Mouse (Mus musculus): Measurements from ENCODE around the gene Olfr503.
"Not testable (repeated sequence)": the region's sequence is repeated elsewhere in the genome, so short reads cannot be mapped to it uniquely, and the experiment has no call there.

The Olfr503 gene

DNA sequence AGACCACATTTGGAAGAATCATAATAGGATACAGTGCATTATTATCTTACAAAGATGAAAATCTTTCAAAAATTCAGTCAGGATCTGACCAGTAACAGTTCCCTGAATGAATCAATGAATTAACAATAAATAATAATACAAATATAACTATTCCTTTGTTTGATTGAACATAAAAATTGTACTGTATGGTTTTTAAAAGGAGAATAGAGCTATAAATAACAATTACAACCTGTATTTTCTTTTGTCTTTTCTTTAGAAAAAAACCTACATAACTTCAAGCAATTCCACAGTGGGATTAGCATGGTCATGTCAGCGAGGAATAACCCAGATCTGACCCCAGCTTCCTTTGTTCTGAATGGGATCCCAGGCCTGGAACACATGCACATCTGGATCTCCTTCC is at the start of gene Olfr503:
Olfr503 (plus strand) TSS at position 301 of the 400 bp plus-strand sequence.
- DNase-seq (ENCODE audit: low read depth) = not testable (repeated sequence)

DNA sequence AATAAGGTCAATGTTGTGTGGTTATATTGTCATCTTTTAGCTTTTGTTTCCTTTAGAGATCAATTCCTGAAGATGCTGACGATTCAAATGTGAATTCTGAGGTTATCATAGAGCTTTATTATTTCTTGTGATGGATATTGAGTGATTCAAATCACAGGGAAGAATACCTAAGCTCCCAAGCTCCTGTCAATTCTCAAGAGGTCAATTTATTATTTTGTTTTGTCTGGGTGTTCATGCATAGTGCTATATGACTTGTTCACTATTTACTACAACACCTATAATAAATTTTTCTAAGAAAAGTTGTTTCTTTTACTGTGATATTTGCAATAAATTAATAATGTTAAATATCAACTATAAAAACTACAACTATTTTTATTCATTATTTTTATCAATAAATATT is 19.4 kb upstream of the Olfr503 start, which contains the start of gene Olfr502:
Olfr502 (minus strand) TSS at position 101 of the 400 bp plus-strand sequence.
- no peak for DNase-seq (ENCODE audit: low read depth)

DNA sequence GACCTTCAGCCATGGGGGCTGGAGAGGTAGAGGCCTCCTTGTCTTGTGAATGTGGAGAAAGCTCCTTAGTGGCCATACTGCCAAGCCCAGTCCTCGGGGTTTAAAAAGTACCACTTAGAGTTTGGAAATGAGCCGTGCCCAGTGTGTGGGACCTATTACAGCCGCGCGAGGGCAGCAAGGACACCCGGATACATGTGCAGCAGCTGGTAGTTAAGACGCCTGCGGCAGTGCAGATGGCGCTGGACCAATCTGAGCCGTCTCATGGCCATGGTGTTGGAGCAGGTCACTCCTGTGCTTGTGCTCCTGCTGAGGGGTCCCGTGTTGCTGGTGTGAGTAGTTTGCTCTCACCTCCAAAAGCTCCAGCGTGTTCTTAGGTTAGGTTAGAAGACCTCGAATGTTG is 1.9 kb upstream of the Olfr503 start:
- DNase-seq (ENCODE audit: low read depth) = no peak

DNA sequence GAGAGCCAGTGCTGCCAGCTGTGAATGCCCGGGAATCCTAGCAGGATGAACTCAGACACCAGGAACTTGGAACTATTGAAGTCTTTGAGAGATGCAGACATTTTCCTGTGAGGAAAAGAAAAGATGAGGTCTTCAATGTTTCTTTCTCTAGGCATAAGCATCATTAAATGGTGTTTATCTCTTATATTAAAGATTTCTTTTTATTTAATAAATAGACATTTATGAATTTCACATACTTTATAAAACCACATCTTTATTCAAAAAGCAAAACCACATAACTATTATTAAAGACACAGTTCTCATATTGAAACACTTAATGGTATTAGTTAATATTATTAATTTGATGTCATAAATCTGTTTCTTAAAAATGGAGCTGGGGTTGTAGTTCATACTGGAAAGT is 21.4 kb downstream of the Olfr503 start, which contains the start of gene Olfr504:
Olfr504 (minus strand) TSS at position 101 of the 400 bp plus-strand sequence.
- DNase-seq (ENCODE audit: low read depth) = no peak

DNA sequence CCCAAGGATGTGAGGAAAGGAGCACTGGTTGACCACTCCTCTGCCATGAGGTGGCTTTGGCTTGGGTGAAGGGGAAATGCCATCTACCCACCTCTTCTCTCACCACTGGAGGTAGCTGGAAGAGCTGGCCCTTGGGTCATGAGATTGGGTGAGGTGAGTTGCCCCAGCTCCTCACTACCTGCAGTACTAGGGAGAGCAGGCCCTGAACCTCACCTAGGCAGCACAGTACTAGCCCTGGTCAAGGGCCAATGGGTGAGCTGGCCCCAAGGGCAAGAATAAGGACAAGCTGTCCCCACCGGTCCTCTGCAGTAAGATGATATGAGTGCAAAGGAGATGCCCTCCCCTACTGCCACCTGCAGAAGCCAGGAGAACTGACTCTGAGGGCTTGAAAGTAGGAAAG is 45.5 kb downstream of the Olfr503 start:
- no peak for DNase-seq (ENCODE audit: low read depth)

All from c-Kit-positive CD71-negative TER-119-negative erythroid progenitor cells, embryonic 14.5 days (primary cell).